Mouse (Mus musculus): ENCODE measurements around the gene Grm1.

DNA sequence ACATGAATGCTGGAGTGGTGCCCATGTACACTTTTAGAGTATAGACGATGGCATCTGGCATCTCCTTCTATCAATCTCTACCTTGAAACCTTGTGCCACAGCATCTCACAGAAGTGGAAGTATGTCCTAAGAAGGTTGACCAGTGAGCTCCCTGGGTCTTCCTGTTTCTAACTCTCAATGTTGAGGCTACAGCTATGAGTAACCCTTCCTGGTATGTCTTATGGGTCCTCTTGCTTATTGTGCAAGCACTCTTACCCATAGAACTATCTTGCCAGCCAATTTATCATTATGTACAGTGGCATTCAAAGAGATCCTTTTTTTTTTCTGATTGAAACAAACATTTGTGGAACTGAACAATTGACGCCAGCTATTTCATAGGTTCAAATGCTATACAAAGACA, 340.0 kb downstream of the Grm1 start:
- no peak for TF ChIP-seq CTCF (IDR thresholded peaks at IDR 0.05; ENCODE audit: insufficient read depth, low read length)
- no peak for TF ChIP-seq POLR2A (IDR thresholded peaks at IDR 0.05; ENCODE audit: borderline replicate concordance, extremely low read depth, low read depth, low read length)

All from lung, adult 2 months (tissue).